Mouse (Mus musculus) spleen, adult 2 months (tissue): ENCODE data around the gene Slc20a1. TPM values are rescaled to one million over a fixed set of nuclear protein-coding genes. Genes with fewer than 3 reads are reported as not detected.

Source experiments
- DNase-seq, 2 experiments: peaks; one replicate each; pipeline versions ENCODE4 v3.0.0 to v3.0.0-alpha.2; 2012 to 2021; ENCODE audit warnings: low spot score in 2 of 2, low read depth in 1 of 2
- H3K27ac ChIP-seq: fragments of 200-500 bp; 2 replicates; pipeline ENCODE4 v1.5.1; 2012; ENCODE audit warnings: low read length, inconsistent platforms; ENCODE audit not compliant: insufficient read depth
- H3K27me3 ChIP-seq: fragments of 200-500 bp; 2 replicates; pipeline ENCODE4 v1.6.1; 2012; ENCODE audit warnings: mild to moderate bottlenecking, moderate library complexity, low read length, inconsistent platforms; ENCODE audit not compliant: control insufficient read depth, insufficient read depth
- H3K36me3 ChIP-seq: fragments of 200-500 bp; 2 replicates; pipeline ENCODE4 v1.6.1; 2012; ENCODE audit warnings: mild to moderate bottlenecking, low read length, inconsistent platforms; ENCODE audit not compliant: control insufficient read depth, insufficient read depth
- H3K4me1 ChIP-seq: fragments of 200-500 bp; 2 replicates; pipeline ENCODE4 v1.6.1; 2011; ENCODE audit warnings: inconsistent platforms; ENCODE audit not compliant: control insufficient read depth, insufficient read depth, insufficient read length
- H3K4me3 ChIP-seq: fragments of 200-500 bp; 2 replicates; pipeline ENCODE4 v1.5.1; 2011; ENCODE audit warnings: mild to moderate bottlenecking, inconsistent platforms; ENCODE audit not compliant: insufficient read depth, insufficient read length; ENCODE audit errors: extremely low read depth
- CTCF ChIP-seq: fragments of 200-500 bp; IDR thresholded peaks from 2 replicates; pipeline ENCODE4 v1.5.1; 2011; ENCODE audit warnings: mild to moderate bottlenecking, inconsistent platforms; ENCODE audit not compliant: insufficient read depth, insufficient read length, insufficient replicate concordance; ENCODE audit errors: extremely low read depth
- POLR2A ChIP-seq: fragments of 200-500 bp; IDR thresholded peaks from 2 replicates; pipeline ENCODE4 v1.6.1; 2011; ENCODE audit warnings: low read depth, low read length, inconsistent platforms
- WGBS: fragments of 180-500 bp; shearing (Covaris S2); methylation state at CpG from one replicate; pipeline ENCODE4 v1.1.7; 2018; 5-methylcytosine and 5-hydroxymethylcytosine counted together
- polyA plus RNA-seq: library from polyadenylated mRNA; depleted of rRNA; stranded (reverse); fragments of >200 nt; gene quantifications from 2 replicates; pipeline ENCODE4 v1.2.3, GENCODE M21; 2012

The Slc20a1 gene
- polyA plus RNA-seq, 1 experiment = 29.9 TPM

DNA sequence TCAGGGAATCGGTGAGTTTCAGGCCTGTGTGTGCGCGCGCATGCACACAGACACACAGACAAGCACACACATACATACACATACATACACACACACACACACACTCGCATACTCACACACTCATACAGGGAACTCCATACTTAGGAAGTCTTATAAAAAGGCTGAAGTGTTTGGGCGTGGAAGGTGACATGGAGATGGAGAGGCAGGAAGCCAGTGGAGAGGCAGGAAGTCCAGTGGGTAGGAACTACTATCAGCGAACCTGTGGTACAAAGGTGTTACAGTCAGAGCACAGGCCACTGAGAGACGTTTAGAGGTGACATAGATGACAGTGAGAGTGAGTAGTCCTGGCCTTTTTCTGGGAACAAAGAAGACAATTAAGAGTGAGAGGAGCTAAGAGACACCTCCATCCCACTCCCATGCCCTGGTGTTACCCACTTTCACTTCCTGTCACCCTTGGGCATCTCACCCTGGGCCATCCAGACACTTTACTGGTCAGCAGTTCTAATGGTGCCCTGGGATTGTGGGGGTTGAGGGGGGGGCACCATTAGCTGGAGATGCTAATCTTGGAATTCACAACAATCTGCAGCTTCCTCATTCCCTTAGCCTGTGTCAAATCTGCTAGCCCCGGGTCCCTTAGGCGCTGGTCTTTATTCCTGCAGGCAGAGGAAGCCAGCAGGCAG lies 12.8 kb upstream of the Slc20a1 start:
- Histone ChIP-seq H3K4me1 (peaks cover 36% of the 10 kb centered on the region), H3K4me3 (no peak overlapping the region), H3K36me3 (no peaks in the 10 kb centered on the region), H3K27ac (peak overlapping the region; percentile 34), H3K27me3 (no peaks in the 10 kb centered on the region)
- DNase-seq = no peak
- WGBS = 63% methylated on average over 10 of the region's 10 CpGs
- no peak for TF ChIP-seq CTCF

- Histone ChIP-seq H3K4me3 (no peak overlapping the region), H3K36me3 (no peaks in the 10 kb centered on the region), H3K4me1 (peaks cover 36% of the 10 kb centered on the region), H3K27me3 (no peaks in the 10 kb centered on the region), H3K27ac (peak overlapping the region; percentile 34)
- DNase-seq = no peak
- 26% methylated on average over 5 of the region's 5 CpGs for WGBS
- TF ChIP-seq CTCF = no peak
- no peak for TF ChIP-seq POLR2A
These were observed 12.2 kb upstream of the Slc20a1 start for GRCm38 (mm10) chr2:129186291-129186919.

DNA sequence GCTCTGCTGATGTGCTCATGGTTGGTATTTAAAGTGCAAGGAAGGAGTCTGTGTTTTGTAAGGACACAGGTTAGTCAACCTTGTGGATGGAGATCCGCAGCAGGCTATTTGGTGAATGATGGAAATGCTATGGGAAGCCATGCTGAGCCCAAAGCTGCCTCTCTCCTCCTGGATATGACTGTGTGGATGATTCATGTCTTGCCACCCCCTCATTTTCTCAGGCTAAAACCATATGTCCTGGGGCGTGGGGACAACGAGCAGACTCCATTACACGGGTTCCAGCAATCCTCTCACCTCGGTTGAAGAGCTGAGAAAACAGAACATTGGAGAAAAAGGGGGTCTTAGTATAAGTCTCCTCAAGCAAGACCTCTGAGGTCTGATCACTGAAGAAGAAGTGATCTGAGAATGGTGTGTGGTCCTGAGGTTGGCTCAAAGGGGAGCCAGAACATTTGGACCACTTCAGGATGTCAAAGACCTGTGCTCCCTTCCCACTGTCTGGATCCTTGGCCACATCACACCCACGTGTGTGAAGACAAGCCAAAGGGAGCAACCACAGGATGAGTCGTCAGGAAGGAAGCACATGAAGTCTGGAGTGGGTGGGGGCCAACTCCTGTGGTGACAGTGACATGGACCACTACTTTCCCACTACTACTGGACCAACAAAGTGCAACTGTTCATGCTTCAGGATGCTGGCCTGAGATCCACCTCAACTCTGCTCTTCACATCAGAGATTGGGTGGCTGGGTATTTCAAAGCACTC lies 6.0 kb upstream of the Slc20a1 start:
- Histone ChIP-seq H3K4me1 (no peaks in the 10 kb centered on the region), H3K36me3 (no peaks in the 10 kb centered on the region)
- 79% methylated on average over 7 of the region's 7 CpGs for WGBS

GRCm38 (mm10) chr2:129196317-129196716 lies 2.2 kb upstream of the Slc20a1 start:
- 94% methylated on average over 2 of the region's 2 CpGs for WGBS
- H3K4me3 ChIP-seq = no peak overlapping the region
- TF ChIP-seq POLR2A (no peak), CTCF (no peak)
- no peaks in the 10 kb centered on the region for H3K27me3 ChIP-seq
- no peaks in the 10 kb centered on the region; the same call in 1 of the 2 replicates for H3K4me1 ChIP-seq
- peaks cover 3% of the 10 kb centered on the region; the same call in 1 of the 2 replicates for H3K36me3 ChIP-seq
- DNase-seq = no peak
- no peak overlapping the region for H3K27ac ChIP-seq

More for the DNA sequence above, 6.0 kb upstream of the Slc20a1 start:
- no peak for TF ChIP-seq POLR2A
- no peak for TF ChIP-seq CTCF
- Histone ChIP-seq H3K27ac (no peak overlapping the region), H3K27me3 (no peaks in the 10 kb centered on the region), H3K4me3 (no peak overlapping the region)
- DNase-seq = no peak

DNA sequence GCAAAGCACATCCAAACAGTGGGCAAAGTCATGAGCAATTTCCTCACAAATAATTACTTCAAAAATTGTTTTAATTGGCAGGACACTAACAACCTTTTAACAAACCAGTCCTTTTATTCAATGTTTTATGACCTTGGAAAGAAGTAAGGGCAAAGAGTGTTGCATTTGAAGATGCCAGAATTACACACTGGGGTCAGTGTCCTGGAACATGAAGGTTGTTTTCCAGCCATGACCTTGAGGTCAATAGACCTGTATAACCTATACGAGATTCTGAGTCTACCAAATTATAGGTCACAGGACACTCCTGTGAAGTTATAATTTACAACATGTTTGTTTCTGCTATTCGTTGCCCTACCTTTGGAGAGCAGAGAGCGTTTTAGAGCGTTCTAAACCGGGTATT lies 1.4 kb upstream of the Slc20a1 start:
- Histone ChIP-seq H3K4me3 (no peak overlapping the region), H3K27ac (no peak overlapping the region)
- DNase-seq = no peak

DNA sequence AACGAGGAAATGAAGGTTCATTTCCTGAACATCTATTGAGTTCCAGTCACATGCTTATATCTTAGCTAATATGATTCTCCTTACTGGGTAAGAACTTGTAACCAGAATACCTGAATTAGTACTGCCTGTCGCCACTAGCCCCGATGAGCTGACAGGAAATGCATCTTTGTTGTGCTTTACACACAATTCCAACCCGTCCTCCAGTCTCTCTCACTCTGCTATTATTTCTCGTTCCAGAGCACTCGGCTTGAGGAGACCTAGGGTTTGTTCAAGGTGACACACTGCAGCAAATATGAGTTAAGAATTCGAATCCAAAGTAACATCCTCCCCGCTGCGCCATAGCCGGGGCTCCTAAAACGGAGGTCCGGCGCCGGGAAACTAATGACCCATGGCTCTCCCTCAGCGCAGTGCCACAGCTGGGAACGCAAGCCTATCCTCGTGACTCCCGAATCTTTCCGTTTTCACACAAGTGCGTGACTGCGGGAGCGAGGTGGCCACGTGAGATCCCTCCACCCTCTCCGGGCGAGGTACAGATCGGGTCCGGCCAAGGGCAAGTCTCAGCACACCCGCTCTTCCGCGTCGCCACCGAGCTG lies 625 bp upstream of the Slc20a1 start:
- DNase-seq = peak in 1 of 2 experiments; percentile 28
- no peak for TF ChIP-seq CTCF
- no peak for TF ChIP-seq POLR2A
- Histone ChIP-seq H3K27ac (peak overlapping the region; percentile 81), H3K4me1 (no peaks in the 10 kb centered on the region; the same call in 1 of the 2 replicates), H3K36me3 (peaks cover 4% of the 10 kb centered on the region; the same call in 1 of the 2 replicates), H3K27me3 (no peaks in the 10 kb centered on the region), H3K4me3 (peak overlapping the region; percentile 84)
- WGBS = under 1% methylated on average over 32 of the region's 32 CpGs

More for the DNA sequence above, 1.4 kb upstream of the Slc20a1 start:
- WGBS = 68% methylated on average over 5 of the region's 5 CpGs
- Histone ChIP-seq H3K36me3 (peaks cover 3% of the 10 kb centered on the region; the same call in 1 of the 2 replicates), H3K27me3 (no peaks in the 10 kb centered on the region), H3K4me1 (no peaks in the 10 kb centered on the region; the same call in 1 of the 2 replicates)
- TF ChIP-seq CTCF (no peak), POLR2A (no peak)
